Mouse (Mus musculus): ENCODE data around the gene Glis1.

- TF ChIP-seq CTCF (IDR thresholded peaks at IDR 0.05; ENCODE audit: low read depth) (no peak), EP300 (IDR thresholded peaks at IDR 0.05; ENCODE audit: low read depth) (no peak)
Observed at GRCm38 (mm10) chr4:107460468-107460867, 26.1 kb downstream of the Glis1 start.

Measured in liver, embryonic 14.5 days (tissue).